Mouse (Mus musculus): ENCODE data around the gene Kbtbd13.

DNA sequence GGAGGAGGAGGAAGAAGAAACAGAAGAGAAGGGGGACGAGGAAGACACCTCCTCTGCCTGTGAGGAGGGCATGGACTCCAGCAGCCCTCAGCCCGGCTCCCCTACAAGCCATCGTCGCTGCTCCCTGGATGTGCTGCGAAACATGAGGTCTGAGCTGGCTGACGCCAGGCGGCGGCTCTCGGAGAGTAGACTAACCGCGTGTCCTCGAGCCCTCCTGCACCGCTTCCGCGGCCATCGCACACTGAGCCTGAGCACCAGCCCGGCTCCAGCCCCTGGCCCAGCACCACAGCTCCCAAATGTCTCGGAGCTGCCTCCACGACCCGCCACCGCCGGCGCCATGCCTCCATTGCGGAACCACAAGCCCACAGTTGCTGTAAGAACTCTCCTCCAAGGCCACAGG lies 19.7 kb downstream of the Kbtbd13 start:
- TF ChIP-seq CTCF (IDR thresholded peaks at IDR 0.05; ENCODE audit: low read depth) (no peak), EP300 (optimal IDR thresholded peaks at IDR 0.05) (no peak)
